Mouse (Mus musculus): ENCODE measurements around the gene Aldh3b1.
"Not testable (repeated sequence)": the region's sequence is repeated elsewhere in the genome, so short reads cannot be mapped to it uniquely, and the experiment has no call there.

Gene Aldh3b1

DNA sequence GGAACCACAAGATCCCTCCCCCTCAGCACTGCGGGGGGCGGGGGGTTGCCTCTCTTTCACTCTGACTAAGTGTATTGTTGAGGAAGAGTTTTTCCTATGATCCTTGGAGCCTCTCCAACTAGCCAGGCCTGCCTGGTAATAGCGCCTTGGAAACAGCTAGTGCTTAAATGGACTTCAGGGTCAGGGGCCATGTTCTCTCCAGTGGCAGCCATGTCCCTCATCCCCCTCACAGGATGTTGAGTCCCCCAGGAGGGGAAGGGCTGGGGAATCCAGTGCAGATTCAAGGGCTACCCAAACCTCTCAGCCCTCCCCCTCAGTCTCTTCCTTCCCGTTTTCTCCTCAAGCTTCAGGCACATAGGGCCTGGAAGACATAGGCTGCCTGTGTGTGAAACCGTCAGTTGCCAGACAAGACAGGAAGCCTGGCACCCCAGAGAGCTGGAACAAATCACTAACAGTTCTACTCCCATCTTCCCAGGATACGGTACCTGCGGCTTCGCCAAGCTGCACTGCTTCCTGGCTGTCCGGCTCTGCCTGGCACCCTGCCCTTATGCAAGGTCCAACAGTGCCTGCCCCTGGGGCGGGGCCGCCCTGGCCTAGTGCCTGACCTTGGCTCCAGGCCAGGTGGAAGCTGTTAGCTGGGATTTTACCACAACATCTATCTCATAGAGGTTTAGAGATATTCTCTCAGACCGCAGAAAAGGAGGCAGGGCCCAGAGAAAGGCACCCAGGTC is at the start of gene Aldh3b1:
Gene Aldh3b1 (minus strand): TSS at position 598 of the 731 bp plus-strand sequence.
- peak; percentile 96 for DNase-seq (ENCODE audit: low spot score)

DNA sequence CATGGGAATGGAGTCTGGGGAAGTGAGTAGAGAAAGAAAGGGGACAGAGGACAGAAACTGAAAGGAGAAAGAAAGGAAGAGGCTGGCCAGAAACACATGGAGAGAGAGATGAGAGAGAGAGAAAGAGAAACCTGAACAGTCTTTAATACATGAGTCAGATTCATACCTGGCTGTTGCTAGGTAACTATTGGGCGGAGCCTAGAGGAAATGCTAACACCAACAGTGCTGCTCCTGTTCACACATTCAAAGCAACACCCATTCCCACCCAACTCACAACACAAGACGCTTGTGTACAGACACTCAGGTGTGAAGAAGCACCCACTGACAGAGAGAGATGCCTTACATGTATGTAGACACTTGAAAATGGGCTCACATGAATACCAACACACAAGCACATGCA is 46.3 kb upstream of the Aldh3b1 start:
- no peak for DNase-seq (ENCODE audit: low spot score)

DNA sequence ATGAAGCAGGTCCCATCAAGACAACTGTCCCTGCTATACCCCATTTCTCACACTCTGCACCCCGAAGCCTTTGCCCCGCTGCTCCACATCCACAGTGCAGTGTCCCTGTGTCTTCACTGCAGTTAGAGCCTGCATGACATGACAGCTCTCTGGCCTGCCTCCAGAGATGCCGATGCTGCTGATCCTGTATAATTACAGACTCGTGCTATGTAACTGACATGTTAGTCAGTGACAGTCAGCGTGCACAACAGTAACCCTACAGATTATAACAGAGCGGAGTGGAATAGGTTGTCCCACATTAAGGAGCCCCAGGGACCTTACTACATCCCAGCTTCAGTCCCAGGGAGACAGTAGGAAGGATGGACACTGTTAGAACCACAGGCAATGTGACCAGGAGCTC is 45.0 kb upstream of the Aldh3b1 start:
- DNase-seq (ENCODE audit: low spot score): not testable (repeated sequence)

DNA sequence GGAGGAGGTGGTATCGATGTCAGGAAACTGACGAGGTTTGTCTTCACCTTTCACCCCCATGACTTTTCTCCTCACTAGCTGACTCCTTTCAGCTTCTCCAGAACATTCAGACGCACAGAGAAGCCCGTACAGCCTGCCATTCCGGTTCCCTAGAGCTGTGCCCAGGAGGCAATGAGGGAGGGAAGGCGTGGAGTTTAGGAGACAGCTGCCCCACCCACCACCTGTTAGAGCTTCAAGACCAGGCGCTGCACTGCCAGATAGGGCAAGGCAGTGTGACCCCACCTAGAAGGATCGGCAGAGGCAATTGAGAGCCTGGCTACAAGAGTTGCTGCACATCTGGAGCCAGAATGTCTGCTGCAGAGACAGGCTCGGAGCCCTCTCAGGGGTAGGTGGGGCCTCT is 42.6 kb upstream of the Aldh3b1 start, which contains the start of gene Aldh3b2:
Gene Aldh3b2 (plus strand): TSS at position 100 of the 400 bp plus-strand sequence.
- DNase-seq (ENCODE audit: low spot score): peak; percentile 39

DNA sequence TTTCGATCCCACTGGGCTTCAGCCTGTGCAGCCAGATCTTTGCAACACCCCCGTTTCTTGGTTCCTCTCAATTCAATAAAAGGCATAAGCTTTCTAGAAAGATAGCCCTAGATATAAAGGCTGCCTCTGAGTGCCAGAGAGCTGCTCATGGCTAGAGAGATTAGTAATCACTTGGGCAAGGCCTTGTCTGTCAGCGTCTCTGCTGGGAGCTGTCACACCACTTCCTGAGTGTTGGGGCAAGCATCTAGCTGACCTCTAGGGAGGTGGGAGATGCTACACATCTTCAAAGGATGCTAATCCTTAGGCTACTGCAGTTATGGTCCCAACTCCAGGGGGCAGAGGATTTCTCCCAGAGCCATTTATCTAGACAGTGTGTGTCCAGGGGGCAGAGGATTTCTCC is 37.6 kb upstream of the Aldh3b1 start:
- no peak for DNase-seq (ENCODE audit: low spot score)

DNA sequence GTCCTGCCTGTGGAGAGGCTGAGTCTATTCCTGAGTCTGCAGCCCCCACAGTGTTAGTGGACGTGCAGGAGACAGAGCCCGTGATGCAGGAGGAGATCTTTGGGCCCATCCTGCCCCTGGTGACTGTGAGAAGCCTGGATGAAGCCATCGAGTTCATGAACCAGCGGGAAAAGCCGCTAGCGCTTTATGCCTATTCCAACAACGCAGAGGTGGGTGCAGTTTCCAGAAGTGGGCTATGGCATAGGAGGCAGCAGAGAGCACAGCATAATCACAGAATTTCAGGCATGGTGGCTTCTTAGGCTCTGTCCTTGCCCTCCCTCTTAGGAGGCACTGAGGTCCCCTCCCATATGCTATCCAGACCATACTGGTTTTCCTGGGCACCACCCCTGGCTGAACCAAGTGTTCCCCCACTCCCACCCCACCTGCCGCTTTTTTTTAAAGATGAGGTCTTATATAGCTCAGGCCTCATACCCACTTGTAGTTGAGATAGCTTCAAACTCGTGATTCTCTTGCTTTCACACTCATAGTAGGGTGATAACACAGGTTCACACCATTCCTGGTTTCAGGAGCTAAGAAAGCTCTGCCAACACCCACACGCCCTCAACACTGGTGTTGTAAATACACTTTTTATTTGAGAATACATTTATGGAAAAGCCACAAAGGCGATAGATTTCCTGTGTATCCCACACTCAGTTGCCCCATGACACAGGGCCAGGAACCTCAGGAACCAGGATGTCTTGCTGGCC is 36.9 kb upstream of the Aldh3b1 start:
- no peak for DNase-seq (ENCODE audit: low spot score)

DNA sequence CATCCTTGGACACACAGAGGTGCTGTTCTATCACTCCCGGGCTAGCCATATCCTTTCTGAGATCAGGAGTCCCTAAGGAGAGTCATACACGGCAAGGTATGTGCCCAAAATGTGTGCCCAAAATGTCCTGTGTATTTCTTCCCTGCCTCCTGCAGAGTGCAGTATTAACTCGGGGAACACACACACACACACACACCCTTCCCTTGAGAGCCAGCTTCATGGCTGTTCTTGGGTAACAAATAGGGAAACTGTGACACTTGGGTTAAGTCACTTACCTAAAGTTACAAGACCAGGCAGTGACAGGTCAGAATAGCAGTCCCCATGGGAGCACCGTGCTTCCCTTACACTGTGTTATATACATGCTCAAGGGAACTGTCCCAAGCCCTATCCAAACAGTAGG is 34.4 kb upstream of the Aldh3b1 start:
- DNase-seq (ENCODE audit: low spot score): no peak

DNA sequence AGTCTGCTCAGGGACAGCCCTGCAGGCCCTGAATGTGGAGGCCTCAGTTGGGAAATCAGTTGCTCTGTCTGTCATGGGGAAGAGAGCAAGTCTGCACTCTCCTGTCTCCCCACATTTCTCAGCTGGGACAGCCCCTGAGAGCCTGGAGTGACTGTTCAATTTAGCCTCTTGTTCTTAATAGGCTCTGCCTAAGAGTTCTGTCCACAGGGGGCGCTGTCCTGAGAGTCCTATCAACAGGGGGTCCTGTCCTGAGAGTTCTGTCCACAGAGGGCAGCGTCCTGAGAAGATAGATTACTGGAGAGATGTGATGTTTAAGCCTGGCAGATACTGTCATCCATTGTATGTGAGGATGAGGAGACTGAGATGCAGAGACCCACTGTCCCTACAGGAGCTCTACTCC is 32.9 kb upstream of the Aldh3b1 start:
- peak; percentile 71 for DNase-seq (ENCODE audit: low spot score)

DNA sequence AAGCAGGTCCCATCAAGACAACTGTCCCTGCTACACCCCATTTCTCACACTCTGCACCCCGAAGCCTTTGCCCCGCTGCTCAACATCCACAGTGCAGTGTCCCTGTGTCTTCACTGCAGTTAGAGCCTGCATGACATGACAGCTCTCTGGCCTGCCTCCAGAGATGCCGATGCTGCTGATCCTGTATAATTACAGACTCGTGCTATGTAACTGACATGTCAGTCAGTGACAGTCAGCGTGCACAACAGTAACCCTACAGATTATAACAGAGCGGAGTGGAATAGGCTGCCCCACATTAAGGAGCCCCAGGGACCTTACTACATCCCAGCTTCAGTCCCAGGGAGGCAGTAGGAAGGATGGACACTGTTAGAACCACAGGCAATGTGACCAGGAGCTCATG is 32.2 kb upstream of the Aldh3b1 start:
- not testable (repeated sequence) for DNase-seq (ENCODE audit: low spot score)

DNA sequence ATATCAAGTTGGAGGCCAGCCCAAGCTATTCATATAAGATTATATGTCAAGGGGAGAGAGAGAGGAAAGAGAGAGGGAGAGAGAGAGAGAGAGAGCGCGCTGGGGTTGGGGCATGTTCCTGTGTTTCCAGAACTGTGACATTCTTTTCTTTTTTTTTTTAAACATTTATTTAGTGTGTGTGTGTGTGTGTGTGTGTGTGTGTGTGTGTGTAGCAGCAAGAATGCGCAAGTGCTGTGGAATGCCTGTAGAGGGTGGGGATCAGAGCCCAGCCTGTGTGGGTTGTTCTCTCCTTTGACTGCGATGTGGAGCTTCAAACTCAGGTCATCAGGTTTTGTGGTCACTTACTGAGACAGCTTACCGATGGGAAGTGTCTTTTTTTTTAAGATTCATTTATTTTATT is 30.6 kb upstream of the Aldh3b1 start:
- DNase-seq (ENCODE audit: low spot score): no peak

DNA sequence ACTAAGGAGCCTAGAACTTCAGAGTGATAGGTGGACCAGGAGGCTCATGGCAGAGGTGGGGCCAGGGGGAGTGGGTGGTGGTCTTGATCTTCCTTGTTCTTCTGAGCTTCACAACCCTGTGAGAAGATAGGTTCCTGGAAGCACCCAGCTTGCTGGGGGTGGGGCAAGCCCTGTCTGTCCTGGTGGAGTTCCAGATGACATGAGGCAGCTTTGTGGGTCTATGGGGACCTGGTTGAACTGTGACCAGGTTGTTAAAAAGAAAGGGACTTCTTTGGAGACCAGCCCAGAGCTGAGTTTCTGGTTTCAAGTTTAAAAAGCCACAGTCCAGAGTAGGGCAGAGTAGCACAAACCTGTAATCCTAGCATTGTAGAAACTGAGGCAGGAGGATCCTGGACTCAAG is 29.4 kb upstream of the Aldh3b1 start:
- DNase-seq (ENCODE audit: low spot score): no peak

DNA sequence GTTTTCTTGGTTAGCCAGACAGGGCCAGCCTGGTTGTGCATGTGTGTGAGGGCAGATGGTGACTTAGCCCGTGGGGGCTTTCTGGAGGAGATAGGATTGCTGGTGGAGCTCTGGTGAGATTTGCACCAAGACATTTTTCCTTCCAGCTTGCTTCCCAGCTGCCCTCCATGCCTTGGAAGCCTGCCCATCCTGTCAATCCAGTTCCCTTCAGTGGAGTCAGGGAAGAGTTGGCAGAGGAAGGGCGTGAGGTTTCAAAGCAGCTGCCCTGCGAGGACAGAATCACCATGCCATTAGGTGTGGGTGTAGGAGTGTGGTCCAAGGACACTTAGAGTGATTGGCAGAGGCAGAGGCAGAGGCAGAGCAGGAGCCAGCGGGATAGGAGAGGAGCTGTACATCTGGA is 28.9 kb upstream of the Aldh3b1 start, which contains the start of gene Aldh3b3:
Gene Aldh3b3 (plus strand): TSS at position 176 of the 400 bp plus-strand sequence.
- DNase-seq (ENCODE audit: low spot score): no peak

DNA sequence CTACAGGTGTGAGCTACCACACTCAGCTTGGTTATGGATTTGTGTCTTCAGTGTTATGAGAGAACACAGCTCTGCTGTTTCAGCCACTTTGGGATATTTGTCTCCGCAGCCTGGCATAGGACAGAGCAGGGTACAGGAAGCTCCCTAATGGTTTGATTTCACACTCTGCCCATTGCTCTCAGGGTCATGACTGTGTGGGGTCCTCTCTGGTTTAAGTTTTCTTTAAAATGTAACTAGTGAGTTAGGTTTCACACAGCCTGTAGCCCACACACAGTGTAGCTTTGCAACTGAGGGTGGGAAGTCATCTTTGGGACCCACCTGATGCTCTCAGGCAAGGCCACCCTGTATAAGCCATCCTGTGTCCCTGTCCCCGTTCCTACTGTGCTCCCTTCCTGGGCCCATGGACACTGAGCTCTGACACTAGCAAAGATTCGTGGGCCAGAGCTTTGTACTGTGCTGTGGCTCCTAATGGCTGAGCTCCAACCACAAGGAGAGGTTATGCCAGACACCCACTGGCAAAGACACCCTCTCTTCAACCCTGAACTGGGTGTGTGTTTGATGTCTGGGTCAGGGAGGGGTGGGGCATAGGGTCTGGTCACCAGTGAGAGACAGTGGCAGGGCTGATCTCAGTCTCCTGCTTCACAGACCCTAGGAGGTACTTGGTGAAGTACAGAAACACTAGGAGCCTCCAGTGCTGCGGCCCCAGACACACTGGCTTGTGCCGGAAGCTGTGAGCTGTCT is 27.9 kb upstream of the Aldh3b1 start:
- not testable (repeated sequence) for DNase-seq (ENCODE audit: low spot score)

DNA sequence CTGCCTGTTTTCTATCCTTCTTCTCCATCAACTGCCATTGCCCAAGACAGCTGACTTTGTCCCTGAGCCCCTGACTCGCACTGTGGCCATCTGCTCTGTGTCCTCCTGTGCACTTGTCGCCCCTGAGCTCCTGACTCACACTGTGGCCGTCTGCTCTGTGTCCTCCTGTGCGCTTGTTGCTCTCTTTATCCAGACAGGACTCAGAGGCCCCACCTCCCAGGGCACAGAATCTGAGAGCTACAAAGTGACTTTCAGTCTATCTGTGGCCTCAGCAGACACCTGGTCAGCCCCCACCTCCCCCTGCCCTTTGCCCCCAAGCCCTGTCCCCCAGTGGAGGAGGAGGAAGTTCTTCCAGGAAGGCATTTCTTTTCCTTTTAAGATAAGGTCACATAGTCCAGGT is 26.2 kb upstream of the Aldh3b1 start:
- DNase-seq (ENCODE audit: low spot score): no peak

DNA sequence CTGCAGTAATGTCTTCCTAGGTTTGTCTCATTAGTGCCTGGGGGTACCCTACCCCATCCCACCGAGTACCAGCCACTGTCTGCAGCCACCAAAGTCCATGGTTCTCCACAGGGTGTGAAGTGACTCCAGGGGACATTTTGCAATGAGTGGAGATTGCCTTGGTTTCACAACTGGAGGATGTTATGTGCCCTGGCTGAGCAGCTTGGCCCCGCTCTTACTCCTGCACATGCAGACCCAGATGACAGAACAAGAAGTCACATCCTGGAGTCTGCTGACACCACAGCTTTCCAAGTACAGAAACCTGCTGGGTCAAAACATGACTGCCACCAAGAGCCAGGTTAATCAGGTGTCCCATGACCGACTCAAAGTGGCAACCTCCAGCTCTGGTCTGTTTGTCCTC is 25.4 kb upstream of the Aldh3b1 start:
- DNase-seq (ENCODE audit: low spot score): no peak

DNA sequence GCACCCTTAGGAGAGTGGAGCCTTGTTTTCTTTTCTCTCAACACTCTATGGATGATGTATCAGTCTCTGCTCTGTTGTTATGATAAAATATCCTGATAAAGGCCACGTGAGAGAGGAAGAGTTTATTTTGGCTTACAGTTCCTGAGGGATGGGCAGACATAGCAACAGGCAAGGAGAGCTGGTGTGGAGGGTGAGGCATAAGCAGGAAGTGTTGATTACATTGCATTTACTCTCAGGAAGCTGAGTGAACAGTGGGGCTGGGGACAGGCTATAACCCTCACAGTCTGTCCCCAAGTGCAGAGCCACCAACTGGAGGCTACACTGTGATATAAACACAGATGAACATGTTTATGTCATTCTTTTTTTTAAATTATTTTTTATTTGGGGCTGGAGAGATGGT is 22.5 kb upstream of the Aldh3b1 start:
- no peak for DNase-seq (ENCODE audit: low spot score)

DNA sequence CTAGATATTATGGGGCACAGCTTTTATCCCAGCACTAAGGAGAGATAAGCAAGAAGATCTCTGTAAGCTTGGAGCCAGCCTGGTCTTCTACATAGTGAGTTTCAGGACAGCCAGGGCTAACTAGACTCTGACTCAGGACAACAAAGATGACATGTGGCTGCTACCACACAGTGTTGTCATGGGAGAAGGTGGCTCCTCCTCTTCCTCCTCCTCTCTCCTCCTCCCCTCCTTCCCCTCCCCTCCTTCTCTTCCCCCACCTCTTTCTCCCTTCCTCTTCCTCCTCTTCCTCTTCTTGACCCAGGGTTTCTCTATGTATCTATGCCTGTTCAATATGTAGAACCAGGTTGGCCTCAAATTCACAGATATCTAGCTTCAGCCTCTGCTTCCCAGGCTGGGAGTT is 21.9 kb upstream of the Aldh3b1 start:
- no peak for DNase-seq (ENCODE audit: low spot score)

DNA sequence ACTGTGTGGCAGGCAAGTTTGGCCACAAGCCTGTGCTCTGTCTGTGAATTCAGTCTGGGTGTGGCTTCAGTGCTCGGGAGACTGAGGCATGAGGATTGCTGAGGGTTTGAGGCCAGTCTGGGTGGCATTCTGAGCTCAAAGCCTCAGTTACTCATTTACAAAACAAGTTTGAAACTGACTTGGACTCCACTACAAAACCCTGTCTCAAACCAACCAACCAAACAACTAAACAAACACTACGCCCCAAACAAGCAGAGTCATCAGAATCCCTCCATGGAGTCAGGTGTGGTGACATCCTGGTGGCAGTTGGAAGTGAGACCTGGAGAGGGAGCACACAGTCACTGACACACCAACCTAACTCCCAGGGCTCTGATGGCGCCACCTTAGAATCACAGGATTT is 20.7 kb upstream of the Aldh3b1 start:
- DNase-seq (ENCODE audit: low spot score): no peak

DNA sequence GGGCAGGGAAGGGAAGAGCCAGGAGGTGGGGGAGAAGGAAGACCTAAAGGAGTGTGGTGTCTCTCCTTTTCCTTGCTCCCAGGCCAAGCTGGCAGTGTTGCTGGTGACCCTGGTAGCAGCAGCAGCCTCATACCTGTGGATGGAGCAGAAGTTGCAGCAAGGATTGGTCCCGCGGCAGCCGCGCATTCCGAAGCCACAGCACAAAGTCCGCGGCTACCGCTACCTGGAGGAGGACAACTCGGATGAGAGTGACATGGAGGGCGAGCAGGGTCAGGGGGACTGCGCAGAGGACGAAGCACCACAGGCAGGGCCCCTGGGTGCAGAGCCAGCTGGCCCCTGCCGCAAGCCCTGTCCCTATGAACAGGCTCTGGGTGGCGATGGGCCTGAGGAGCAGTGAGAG is 18.9 kb upstream of the Aldh3b1 start:
- DNase-seq (ENCODE audit: low spot score): no peak

DNA sequence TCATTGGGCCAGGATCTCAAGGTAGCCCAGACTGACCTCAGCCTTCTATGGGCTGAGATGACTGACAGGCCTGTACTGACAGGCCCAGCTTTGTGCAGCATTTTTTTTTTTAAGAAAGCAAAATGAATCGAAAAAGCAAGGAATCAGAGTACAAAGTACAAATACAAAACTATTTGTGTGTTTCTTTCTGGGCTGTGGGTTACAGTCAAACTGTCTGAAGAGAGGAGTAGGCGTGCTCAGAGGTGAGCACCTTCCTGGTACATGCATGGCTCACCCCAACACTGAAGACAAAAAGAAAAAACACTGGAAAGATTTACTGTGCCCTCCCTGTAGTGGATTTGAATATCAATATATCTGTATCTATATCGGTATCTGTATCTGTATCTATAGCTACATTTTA is 18.2 kb upstream of the Aldh3b1 start:
- DNase-seq (ENCODE audit: low spot score): no peak

DNA sequence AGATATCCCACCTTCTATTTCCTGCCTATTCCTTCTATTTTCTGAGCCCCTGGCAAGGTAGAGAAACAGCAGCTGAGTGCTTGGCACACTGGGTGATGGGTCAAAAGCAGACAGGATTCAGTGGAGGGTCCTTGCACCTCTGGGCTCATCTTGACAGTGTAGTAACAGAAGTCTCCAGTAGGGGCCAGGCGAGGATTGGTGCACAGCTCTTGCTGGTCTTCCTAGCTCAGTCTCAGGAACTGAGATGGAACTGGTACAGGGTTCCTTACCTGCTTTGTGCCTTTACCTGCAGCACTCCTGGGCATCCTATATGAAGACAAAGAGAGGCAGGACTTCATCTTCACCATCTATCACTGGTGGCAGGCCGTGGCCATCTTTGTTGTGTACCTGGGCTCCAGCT is 17.1 kb upstream of the Aldh3b1 start:
- DNase-seq (ENCODE audit: low spot score): peak; percentile 84

DNA sequence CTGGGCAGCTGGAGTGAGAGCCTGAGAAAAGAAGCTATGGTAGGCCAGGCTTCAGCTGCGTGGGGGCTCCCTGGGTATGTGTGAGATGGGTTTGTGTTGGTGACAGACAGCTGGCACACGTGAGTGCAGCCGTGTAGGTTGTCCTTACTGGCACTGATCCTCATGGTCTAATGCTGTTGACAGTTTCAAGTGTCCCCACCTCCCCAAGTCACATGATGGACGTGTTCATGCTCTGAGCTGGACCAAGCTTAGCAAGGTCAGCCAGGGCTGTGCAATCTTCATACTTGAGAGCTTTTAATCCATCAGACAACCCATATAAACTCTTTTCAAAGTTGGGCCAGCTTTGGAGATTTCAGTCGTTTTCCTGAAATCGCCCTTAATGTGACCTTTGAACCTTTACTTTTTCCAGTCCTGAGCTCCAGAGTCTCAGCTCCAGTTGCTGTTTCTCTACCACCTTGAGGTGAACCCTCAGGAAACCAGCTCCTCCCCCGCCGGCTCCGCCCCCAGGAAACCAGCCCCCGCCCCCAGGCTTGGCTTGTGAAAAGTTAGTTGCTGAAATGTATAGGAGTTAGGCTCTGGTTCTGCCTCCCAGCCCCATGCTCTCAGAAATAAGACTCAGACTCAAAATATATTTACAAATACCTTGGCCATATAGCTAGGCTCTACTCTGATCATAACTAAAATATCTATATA is 16.4 kb upstream of the Aldh3b1 start:
- no peak for DNase-seq (ENCODE audit: low spot score)
